Mouse (Mus musculus) thymus, adult 2 months (tissue): Measurements from ENCODE around the gene Gpc1.

ENCODE experiments used
- CTCF ChIP-seq: fragments of 200-500 bp; IDR thresholded peaks from 2 replicates; pipeline ENCODE4 v1.5.1; 2012; ENCODE audit warnings: mild to moderate bottlenecking, control low read depth, low read length, moderate library complexity, borderline replicate concordance; ENCODE audit not compliant: control insufficient read depth, poor library complexity, insufficient read depth; ENCODE audit errors: extremely low read depth
- POLR2A ChIP-seq: fragments of 200-500 bp; IDR thresholded peaks from 2 replicates; pipeline ENCODE4 v1.6.1; 2012; ENCODE audit warnings: mild to moderate bottlenecking, low read length, control low read depth, moderate library complexity; ENCODE audit not compliant: control insufficient read depth, poor library complexity, insufficient read depth; ENCODE audit errors: extremely low read depth

DNA sequence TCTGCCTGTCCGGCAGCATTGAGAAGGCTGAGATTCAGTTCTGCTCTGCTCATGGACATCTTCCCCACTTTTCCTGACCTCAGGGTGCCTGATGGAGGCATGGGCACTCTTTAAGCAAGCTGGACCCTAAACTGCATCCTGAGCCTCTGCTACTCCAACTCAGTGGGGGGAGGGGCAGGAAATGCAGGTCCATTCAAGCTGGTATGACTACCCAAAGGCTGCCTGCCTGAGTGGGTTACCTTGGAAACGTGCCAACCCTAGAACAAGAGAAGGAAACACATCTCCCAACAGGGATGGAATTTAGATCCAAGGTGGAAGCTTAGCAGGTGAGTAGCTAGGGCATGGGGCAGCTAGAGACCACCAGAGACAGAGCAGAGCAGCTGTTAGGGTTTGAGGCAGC lies 34.7 kb downstream of the Gpc1 start:
- TF ChIP-seq CTCF (no peak), POLR2A (no peak)
